Mouse (Mus musculus): ENCODE data around the gene Lamp5.

The Lamp5 gene

GRCm38 (mm10) chr2:136051688-136052289 is at the start of gene Lamp5:
Gene Lamp5 (plus strand): TSS chr2:136052239.
- DNase-seq (ENCODE audit: low read depth, low spot score), result no peak

GRCm38 (mm10) chr2:136003836-136004235 is 48.2 kb upstream of the Lamp5 start:
- no peak for DNase-seq (ENCODE audit: low read depth, low spot score)

DNA sequence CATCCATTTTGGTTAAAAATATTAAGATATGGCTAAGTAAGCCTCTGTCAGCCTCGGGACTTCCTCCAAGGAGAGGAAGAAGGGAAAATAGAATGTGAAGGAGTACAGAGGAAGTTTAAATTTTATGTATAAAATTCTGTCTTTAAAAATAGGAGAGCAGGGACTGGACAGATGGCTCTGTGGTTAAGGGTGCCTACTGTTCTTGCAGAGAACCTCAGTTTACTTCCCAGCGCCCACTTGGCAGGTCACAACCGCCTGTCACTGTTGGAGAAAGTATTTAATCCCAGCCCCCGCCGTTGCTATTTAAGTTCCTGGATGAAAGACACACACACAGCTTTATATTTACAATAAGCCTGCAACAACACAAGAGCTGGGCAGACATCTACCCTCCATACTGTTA is 45.8 kb upstream of the Lamp5 start:
- no peak for DNase-seq (ENCODE audit: low read depth, low spot score)

DNA sequence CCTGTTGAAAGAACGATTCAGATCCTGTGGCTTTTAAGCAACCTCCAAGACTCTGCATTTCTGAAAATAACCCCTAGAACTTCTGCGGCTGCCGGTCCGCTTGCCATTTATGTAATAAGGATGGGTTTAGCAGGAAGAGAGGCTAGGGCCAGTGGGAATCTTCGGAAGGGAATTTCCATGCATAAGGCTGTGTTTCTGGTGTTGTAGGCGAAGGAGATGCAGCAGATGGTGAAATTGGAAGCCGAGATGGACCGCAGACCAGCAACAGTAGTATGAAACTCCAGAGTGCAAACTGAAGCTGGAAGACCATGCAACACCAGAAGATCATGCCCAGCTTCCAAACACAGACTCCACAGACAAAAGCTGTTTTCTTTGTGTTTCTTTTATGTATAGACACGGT is 39.3 kb upstream of the Lamp5 start:
- no peak for DNase-seq (ENCODE audit: low read depth, low spot score)

- DNase-seq (ENCODE audit: low read depth, low spot score), result no peak
Observed at GRCm38 (mm10) chr2:136048464-136048863, 3.6 kb upstream of the Lamp5 start.

- peak; percentile 5 for DNase-seq (ENCODE audit: low read depth, low spot score)
Observed at GRCm38 (mm10) chr2:136050793-136051615, 1.0 kb upstream of the Lamp5 start.

DNA sequence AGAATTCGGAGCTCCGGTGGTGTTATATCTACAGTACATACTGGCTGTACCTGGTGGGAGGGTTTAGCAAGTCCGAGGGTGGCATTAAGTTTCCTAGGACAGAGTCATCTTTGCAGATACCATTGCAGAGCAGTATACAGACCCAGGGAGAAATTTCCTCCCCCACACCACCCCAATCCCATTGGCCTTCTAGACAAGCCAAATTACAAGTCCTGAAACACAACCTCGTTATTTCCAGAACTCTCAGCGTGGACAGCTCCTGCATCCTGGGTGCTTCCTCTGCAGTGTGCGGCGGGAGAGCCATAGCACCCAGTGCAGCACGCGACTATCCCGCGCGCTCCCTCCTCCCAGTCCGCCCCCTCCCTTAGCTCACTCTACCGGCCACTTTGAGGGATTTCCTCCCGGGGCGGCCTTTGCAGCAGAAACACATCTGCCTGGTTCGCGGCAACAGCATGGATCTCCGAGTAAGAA is 5.9 kb downstream of the Lamp5 start:
- DNase-seq (ENCODE audit: low read depth, low spot score), result peak; percentile 30

- no peak for DNase-seq (ENCODE audit: low read depth, low spot score)
Observed at GRCm38 (mm10) chr2:136058398-136058797, 6.4 kb downstream of the Lamp5 start.

- peak; percentile 27 for DNase-seq (ENCODE audit: low read depth, low spot score)
Observed at GRCm38 (mm10) chr2:136059029-136059669, 7.1 kb downstream of the Lamp5 start.

DNA sequence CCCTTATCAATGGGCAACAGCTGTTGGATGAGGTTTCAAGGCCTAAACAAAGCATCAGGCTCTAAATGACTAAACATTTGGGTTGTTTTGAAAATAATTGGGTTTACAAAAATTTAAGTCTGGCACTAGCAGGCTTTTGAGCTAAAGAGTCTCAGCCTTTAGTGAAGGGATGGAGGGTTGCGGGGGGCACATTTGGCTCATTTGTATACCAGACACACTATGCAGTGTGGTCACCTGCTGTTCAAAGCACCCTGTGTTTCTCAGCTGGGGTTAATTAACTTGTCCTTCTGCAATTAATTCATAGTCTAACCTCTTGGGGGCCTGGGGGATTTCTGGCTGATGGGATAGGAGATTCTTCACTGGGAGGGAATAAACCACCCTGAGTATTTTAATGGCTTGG is 12.3 kb downstream of the Lamp5 start:
- no peak for DNase-seq (ENCODE audit: low read depth, low spot score)

DNA sequence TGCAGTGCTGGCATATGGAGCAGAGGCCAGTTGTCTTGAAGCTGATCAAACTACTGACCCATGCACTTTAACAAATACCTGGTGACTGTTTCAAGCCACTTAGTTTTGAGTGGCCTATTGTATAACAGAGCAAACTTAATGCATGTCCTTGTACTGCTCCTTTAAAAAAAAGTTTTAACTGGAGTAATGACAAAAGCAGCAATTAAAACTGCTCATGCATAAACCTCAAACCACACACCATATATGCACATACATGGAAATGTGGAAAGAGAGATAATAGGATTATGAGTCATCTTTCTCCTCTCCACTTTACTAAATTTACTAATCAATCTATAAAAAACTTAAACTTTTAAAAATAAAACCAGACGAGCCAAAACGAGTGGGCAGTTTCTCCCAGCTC is 43.9 kb downstream of the Lamp5 start:
- DNase-seq (ENCODE audit: low read depth, low spot score), result no peak

GRCm38 (mm10) chr2:136097143-136097542 is 45.1 kb downstream of the Lamp5 start:
- no peak for DNase-seq (ENCODE audit: low read depth, low spot score)

DNA sequence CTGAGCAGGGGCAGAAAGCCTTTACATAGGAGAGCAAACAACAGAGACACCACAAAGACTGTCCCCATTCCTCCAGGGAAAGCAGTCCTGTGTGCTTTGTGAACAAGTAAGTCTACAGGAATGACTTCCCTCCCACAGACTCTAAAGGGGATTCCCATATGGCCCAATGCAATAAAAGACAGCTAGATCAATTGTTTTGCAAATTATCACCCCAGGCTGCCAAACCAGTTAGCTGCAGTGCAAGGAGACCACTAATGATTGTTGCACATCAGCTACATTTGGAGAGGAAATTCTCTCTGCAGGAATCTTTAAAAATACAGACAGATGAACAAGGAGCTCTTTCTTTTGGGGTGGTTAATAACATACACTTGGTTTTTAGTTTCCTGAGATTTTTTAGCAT is 55.6 kb downstream of the Lamp5 start:
- DNase-seq (ENCODE audit: low read depth, low spot score), result peak; percentile 47

GRCm38 (mm10) chr2:136108124-136109037 is 56.3 kb downstream of the Lamp5 start:
- DNase-seq (ENCODE audit: low read depth, low spot score), result peak; percentile 47

DNA sequence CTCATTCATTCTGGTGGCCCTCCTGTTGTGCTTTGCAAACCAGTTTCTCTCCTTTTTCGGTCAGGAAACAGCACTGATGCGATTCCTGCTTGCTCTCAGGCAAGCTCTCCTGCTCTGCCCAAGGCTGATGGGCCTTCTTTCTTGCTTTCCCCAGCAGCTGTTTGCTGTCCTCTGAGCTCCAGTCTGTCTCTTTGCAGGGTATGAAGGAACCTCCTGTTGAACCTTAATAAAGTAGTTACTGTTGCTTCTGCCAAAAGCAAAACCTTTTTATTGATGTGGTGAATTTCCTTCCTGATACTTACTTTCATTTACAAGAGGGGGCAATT is 57.0 kb downstream of the Lamp5 start:
- DNase-seq (ENCODE audit: low read depth, low spot score), result no peak

DNA sequence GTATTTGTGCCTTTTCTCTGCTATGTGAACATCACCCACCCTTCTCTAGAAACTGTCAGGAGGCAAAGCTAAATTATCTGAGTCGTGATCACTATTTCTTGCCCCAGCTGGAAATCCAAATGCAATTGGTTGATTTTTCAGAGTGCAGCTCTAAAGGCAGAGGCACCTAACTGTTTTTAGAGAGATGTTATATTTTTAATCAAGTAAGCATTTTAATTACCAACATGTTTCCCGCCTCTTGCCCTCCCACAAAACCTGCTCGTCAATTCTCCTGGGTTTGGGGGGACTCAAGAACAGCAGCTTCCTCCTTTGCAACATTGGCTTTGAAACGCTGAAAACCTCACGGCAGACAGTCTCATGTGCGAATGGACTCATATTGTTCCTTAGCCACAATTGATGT is 61.3 kb downstream of the Lamp5 start:
- no peak for DNase-seq (ENCODE audit: low read depth, low spot score)

DNA sequence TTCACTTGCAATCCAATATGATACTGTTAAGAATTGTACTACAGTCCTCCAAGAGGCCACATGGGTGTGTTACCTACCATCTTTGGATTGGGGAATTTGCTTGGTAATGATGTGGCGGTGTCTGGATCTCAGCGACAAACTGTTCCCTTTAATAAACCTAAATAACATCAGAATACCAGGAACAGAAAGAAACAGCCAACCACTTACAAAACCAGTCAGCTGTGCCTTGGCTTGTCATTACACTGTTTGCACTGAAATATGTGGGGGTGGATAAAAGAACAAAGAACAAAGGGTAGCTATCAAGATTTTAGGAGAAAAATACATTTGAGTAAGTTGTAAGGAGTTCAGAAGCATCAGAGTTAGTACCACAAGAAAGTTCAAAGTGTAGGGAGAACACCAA is 66.0 kb downstream of the Lamp5 start:
- no peak for DNase-seq (ENCODE audit: low read depth, low spot score)
